Mouse (Mus musculus) urinary bladder, postnatal 10 days (tissue): ENCODE measurements around the gene Mcm7.
"Not testable (repeated sequence)": the region's sequence is repeated elsewhere in the genome, so short reads cannot be mapped to it uniquely, and the experiment has no call there.

Source experiments
- DNase-seq: peaks from one replicate; pipeline ENCODE4 v3.0.0; 2022; ENCODE audit warnings: low spot score

Gene Mcm7

GRCm38 (mm10) chr5:138171695-138172491 lies at the start of gene Mcm7, which contains the start of gene Ap4m1:
Mcm7 (minus strand) TSS chr5:138172422.
Ap4m1 (plus strand) TSS chr5:138172002.
- peak; percentile 89 for DNase-seq

- DNase-seq, result no peak
Measured at GRCm38 (mm10) chr5:138219864-138220263, 47.6 kb upstream of the Mcm7 start.

- not testable (repeated sequence) for DNase-seq
Measured at GRCm38 (mm10) chr5:138216632-138217031, 44.4 kb upstream of the Mcm7 start.

- DNase-seq, result no peak
Measured at GRCm38 (mm10) chr5:138207873-138208272, 35.7 kb upstream of the Mcm7 start.

- DNase-seq, result no peak
Measured at GRCm38 (mm10) chr5:138207253-138207652, 35.0 kb upstream of the Mcm7 start.

- DNase-seq, result no peak
Measured at GRCm38 (mm10) chr5:138202086-138202485, 29.9 kb upstream of the Mcm7 start.

GRCm38 (mm10) chr5:138199576-138199975 lies 27.4 kb upstream of the Mcm7 start:
- no peak for DNase-seq

GRCm38 (mm10) chr5:138195463-138195862 lies 23.2 kb upstream of the Mcm7 start:
- DNase-seq, result no peak

GRCm38 (mm10) chr5:138194755-138195345 lies 22.6 kb upstream of the Mcm7 start:
- no peak for DNase-seq

- DNase-seq, result peak; percentile 44
Measured at GRCm38 (mm10) chr5:138193771-138194727, 21.8 kb upstream of the Mcm7 start, which contains the start of gene Mblac1. Mblac1 (plus strand) TSS chr5:138194314.

GRCm38 (mm10) chr5:138187661-138188306 lies 15.6 kb upstream of the Mcm7 start:
- no peak for DNase-seq

GRCm38 (mm10) chr5:138186950-138187638 lies 14.9 kb upstream of the Mcm7 start, which contains the start of the genes Taf6 and Cnpy4:
Taf6 (minus strand) TSS chr5:138187451.
Cnpy4 (plus strand) TSS chr5:138187485.
- DNase-seq, result peak; percentile 32

GRCm38 (mm10) chr5:138173217-138173616 lies 995 bp upstream of the Mcm7 start:
- DNase-seq, result no peak

- peak; percentile 90 for DNase-seq
Measured at GRCm38 (mm10) chr5:138170936-138171561, 1.2 kb downstream of the Mcm7 start.

GRCm38 (mm10) chr5:138165594-138165993 lies 6.6 kb downstream of the Mcm7 start:
- DNase-seq, result no peak

GRCm38 (mm10) chr5:138163610-138164009 lies 8.6 kb downstream of the Mcm7 start:
- no peak for DNase-seq

GRCm38 (mm10) chr5:138163046-138163445 lies 9.2 kb downstream of the Mcm7 start:
- DNase-seq, result no peak

- DNase-seq, result peak; percentile 87
Measured at GRCm38 (mm10) chr5:138160842-138161665, 11.2 kb downstream of the Mcm7 start, which contains the start of gene Cops6. Cops6 (plus strand) TSS chr5:138161071.

- no peak for DNase-seq
Measured at GRCm38 (mm10) chr5:138160224-138160762, 11.9 kb downstream of the Mcm7 start.
